Mouse (Mus musculus): ENCODE data around the gene Lrba.
A peak's percentile ranks its signal among the peaks of the same experiment; 100 is the strongest.

Lrba gene

DNA sequence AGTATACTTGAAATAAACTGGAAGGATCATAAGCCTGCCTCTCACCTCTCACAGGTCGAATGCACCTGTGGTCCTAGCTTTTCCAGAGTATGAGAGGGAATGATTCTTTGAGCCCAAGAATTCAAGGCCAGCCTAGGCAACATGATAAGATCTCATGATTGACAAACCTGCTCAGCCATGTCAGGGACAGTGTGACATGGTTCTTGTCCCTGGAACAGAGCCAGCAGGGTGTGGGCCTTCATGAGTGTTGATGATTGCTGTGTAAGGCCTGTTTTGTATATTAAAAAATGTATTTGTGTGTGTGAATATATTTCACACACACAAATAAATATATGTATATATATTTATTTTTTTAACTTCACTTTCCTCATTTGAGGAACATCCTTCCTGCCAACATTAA, 29.3 kb downstream of the Lrba start:
- no peak for DNase-seq (ENCODE audit: low read depth, low spot score)

DNA sequence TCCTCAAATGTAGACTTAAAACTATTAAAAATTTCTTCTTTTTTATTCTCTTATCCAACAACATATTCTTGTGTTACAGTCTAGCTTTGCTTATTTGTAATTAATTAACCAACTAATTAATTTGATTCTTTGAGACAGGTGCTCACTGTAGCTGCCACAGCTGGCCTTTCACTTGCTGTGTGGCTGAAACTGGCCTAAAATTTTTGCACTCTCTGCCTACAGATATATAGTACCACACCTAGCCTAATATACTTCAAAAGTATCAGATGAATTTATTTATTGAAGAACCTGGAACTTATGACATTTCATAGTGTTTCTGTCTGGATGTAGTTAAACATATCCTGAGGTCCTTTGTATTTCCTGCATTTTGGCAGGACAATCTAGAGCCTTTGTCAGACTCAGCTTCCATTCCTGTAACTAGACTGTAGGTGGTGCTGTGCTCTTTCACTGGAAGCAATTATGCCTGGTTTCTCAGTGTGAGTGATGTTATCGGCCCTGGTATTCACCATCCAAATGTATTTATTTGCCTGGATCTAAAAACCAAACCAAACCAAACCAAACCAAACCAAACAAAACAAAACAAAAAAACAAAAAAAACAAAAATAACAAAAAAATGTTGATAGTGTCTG, 43.7 kb downstream of the Lrba start:
- peak; percentile 51 for DNase-seq (ENCODE audit: low read depth, low spot score)

DNA sequence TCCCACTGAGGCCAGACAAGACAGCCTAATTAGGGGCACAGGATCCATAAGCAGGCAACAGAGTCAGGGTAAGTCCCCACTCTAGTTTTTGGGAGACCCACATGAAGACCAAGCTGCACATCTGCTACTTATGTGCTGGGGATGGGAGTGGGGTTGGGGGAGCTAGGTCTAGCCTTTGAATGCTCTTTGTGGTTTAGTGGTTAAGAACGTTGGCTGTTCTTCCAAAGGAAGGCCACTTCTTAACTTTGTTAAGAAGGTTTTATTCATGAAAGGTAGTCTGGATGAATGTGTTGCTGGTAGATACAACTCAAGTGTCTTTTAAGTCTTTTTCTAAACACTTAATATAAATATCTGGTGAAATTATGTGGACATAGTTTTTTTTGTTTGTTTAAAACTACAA, 51.2 kb downstream of the Lrba start:
- no peak for DNase-seq (ENCODE audit: low read depth, low spot score)

DNA sequence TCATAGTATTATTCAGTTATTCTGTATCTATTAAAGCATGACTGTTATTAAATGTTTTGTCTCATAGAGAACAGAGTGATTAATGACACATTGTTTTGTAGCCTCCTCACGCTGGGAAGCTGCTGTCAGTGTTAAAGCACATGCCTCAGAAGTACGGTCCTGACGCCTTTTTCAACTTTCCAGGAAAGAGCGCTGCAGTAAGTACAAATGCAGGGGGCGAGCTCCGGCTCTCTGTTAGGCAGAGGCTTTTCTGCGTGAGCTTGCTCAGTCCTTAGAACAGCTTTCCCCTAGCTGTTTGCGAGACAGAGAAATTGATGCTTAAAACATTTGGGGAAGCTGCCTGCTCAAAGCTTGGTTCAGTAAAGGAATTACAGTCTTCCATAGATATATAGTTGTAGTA, 66.8 kb downstream of the Lrba start:
- DNase-seq (ENCODE audit: low read depth, low spot score): peak; percentile 59

DNA sequence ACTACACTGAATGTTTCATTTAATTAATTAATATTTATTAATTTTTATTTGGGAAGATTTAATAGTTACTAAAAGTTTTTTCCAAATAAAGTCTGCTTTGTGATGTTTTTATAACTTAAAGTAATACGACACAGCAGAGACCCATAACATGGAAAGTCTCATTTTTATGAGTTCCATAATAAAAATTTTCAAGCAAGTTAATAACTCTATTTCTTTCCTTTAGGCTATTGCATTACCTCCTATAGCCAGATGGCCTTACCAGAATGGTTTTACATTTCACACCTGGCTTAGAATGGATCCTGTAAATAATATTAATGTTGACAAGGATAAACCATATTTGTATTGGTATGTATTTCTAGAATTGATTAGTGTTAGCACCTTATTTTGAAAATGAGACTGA, 70.4 kb downstream of the Lrba start:
- no peak for DNase-seq (ENCODE audit: low read depth, low spot score)

DNA sequence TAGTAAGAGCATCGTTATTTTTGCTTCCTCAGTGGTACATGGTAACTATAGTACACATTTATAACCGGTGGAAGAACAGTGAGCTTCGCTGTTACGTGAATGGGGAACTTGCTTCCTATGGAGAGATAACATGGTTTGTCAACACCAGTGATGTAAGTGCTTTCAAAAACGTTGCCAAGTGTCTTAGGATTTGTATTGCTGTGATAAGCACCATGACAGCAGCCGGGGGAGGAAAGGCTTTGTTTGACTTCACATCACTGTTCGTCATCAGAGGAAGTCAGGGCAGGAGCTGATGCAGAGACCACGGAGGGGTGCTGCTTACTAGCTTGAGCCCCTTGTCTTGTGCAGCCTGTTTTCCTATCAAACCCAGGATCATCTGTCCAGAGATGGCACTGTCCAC, 71.7 kb downstream of the Lrba start:
- DNase-seq (ENCODE audit: low read depth, low spot score): no peak

DNA sequence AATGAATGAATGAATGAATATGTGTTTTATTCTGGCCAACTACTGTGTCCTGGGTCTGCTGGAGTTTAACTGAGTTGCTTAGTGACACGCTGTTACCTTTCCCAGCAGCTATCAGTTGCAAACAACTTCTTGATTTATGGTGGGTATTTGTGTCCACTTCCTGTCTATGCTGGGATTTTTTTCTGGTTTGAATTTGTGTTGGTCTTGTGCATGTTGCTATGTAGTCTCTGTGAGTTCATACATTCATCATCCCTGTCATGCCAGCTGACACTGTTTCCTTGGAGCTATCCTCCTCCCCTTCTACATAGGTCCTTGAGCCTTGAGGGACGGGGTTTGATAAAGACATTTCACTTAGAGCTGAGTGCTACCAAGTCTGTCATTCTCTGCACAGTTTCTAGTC, 84.4 kb downstream of the Lrba start:
- no peak for DNase-seq (ENCODE audit: low read depth, low spot score)

DNA sequence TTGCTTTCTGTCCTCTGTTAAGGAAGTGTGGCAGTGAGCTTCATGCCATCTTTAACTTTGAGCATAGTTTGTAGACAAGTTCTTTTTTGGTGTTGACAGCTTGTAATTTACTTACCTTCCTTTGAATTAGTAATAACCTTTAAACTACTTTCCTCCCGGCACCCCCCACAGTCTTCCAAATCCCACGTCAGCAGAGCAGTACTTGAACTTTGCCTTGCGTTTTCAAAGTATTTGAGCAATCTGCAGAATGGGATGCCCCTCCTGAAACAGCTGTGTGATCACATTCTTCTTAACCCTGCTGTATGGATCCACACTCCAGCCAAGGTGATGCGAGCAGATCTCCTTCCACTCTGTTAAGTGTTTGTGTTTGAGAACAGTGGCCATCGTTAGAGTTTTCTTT, 85.7 kb downstream of the Lrba start:
- DNase-seq (ENCODE audit: low read depth, low spot score): no peak

DNA sequence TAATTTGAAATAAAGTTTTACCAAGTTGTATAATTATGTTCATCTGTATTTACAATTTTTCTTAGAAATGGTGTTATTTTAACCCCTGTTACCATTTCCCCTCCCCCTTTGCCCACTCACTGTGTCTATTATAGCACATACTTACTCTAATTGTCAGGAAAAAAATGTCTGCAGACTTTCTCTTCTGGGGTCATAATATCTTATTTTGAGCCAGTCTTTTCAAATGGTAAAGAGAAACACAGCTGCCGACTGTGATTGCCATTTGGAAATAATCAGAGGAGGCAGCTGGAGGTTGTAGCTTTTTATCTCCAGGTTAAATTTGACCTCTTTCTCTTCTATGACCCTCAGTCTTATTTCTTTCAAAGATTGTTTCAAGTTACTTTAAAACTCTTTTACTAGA, 86.9 kb downstream of the Lrba start:
- DNase-seq (ENCODE audit: low read depth, low spot score): no peak

DNA sequence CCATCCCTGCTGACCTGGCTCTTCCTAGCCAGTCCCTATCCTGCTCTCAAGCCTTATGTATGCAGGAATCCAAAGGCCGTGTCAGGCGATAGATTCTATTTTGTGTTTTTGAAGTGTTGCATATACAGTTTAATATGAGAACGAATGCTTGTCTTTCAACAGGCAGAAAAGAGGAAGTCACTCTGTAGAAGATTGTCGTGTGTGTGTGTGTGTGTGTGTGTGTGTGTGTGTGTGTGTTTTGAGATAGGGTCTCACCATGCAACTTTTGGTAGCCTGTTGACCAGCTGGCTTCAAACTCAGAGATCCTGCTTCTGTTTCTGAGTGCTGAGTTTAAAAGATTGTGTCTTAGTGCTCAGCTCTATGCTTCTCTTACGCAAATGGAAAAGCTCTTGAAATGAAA, 93.2 kb downstream of the Lrba start:
- DNase-seq (ENCODE audit: low read depth, low spot score): no peak

DNA sequence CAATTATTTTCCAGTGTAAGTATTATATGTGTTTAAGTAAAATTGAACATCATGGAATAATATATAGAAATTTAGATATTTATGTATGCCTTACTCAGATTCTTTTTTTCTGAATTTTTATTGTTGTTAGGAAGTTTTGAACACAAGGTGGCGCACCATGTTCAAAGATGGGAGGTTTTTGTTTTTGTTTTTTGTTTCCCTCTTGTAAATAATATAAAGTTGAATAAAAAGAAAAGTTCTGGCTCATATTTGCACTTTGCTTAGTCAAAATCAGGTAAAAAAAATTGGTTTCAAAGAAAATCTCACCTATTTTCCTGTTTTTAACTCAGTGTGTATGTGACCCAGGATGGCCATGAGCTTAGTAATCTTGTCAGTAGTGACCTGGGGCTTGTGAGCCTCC, 104.1 kb downstream of the Lrba start:
- no peak for DNase-seq (ENCODE audit: low read depth, low spot score)

DNA sequence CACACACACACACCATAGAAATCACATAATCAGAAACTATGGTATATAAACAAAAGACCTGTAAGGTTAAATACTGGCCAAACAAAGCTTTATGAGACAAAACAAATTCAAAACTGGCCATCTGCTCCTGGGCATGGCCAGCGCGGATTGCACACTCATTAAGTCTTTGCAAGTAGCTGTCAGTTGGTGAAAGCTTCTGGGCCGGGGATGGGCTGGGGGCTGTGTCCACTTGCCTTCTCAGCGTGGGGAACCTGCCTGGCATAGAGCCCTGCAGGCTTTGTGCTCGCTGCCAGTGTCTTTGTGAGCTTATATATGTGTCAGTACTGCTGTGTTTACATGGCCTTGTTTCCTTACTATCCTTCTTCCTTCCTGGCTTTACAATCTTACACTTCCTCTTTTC, 118.8 kb downstream of the Lrba start:
- no peak for DNase-seq (ENCODE audit: low read depth, low spot score)

DNA sequence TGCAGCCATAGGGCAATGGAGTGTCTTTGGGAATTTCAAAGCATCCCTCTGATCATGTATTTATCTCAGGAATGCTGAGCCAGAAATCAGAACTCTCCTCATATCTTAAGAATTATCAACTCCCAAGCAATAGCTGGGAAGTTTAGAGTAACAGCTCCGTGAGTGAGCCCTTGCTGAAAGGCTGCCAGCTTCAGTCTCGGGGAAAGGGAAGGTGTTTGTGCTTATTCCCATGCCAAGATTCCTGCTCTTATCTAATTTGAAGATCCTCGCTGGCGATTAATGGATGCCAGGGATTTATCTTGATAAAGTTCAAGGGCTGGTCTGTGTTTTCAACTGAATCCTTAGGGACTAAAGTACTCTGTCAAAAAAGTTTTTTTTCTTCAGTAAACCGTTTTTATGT, 138.0 kb downstream of the Lrba start:
- DNase-seq (ENCODE audit: low read depth, low spot score): no peak

DNA sequence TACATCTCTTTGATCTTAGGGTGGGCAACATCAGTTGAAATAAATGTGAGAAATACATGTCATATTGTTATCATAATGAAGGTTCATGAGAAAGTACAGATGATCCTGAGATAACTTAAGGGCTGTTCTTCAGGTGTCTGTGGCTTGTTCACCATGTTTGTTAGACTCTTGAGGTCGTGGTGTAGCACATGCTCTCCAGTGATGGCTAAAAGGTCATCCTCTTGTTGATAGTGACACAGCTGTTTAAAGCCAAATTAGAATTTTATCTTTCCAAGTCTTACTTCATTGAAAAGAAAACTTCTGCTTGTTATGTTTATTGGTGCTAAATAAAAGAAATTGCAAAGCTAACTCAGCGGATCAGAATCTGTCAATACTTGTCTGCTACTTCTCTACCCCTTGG, 147.0 kb downstream of the Lrba start:
- DNase-seq (ENCODE audit: low read depth, low spot score): no peak

DNA sequence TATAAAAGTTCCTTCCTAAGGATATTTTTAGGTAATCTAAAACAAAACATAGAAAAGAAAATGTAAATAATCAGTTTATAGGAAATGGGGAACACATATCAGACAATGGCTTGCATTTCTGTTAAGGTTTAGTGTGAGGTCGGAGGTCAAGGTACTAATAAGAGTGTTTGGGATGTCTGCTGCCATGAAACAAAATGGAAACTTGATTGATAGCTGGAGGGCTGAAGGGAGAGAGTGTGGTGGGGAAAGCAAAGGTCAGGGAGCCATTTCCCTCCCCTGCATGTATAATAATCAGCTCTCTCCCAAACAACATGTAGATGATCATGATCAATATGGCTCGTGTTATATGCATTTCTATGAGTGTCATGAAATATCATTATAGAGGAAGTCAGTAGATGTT, 150.8 kb downstream of the Lrba start:
- DNase-seq (ENCODE audit: low read depth, low spot score): no peak

DNA sequence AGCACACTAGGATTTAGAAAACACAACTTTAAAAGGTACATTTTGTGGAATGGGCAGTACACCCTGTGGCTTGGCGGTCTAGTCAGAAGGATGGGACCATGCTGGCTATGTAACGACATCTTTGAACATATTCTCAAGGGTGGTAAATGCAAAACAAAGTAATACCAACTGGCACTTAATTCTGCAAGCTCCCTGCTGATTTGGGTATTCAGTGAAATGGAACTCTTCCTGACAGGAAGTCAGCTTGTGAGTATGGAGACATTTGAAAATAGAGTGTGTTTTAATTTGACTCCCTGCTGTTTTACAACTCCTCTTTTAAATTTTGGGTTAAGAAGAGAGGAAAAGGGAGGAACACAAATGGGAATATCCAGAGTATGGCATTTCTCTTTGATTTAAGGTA, 158.1 kb downstream of the Lrba start:
- peak; percentile 28 for DNase-seq (ENCODE audit: low read depth, low spot score)

DNA sequence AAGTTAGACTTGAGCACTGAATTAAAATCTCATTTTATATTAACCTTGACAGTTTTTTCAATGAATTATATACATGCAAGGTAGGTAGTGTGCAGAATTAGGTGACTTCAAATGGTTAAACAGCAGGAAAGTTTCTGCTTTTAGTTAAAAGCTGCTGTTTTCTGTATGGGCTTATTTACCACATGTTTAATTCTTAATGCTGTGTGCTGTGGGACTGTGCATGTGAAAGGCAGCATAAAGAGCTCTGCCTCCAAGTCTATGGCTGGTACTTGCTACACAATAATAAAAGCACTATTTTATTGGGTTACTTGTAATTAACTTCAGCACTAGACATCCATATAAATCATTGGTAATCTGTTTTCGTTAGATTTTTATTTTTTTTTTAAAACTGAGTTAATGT, 160.6 kb downstream of the Lrba start:
- no peak for DNase-seq (ENCODE audit: low read depth, low spot score)

DNA sequence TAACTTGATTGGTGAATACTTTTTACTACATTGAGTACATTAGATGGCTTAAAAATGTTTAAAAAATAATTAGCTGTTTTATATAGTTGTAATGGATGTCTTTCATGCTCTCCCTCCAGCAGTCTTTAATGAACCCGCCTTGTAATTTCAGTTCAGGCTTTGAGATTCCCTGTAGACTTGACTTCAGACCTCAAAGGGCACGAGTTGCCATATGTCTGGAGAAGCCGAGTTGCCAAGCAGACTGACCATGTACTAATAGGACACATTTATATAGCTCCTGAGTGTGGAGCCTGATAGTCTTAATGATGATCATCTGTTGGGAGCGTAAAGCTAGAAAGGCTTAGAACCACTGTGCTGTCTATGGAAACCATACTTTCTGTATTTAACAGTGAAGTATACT, 161.8 kb downstream of the Lrba start:
- no peak for DNase-seq (ENCODE audit: low read depth, low spot score)

DNA sequence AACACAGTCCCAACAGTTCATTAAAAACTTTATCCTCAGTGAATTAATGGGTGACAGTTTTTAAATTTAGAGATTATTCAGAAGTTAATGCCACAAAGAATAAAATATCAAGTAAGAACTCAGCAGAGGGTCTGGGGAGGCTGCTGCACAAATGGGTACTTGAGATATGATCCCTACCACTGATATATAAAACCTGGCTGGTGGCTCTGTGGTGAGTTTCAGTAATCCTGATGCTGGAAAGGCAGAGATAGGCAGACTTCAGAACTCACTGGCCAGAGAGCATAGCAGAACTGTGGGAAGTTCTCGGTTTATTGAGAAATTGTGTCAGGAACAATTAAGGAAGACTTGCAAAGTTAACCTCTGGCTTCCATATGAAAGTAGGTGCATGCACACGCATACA, 199.3 kb downstream of the Lrba start:
- DNase-seq (ENCODE audit: low read depth, low spot score): no peak

DNA sequence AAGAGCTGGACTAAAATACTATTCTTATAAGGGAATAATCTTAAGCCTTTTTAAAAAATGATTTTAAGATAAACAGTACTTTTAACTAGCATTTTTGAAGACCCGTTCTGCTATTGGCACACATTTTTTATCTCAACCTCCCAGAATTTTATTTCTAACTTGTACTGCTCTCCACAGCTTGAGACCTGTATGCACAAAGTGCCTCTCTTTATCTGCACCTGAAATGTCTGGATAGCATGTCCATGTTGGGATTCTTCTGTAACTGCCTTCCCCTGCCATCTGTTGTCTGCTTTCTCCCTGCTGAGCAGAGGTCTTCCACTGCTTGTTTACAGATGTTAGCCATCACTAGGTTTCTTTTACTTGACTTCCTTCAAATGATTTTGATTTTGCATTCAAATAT, 202.3 kb downstream of the Lrba start:
- DNase-seq (ENCODE audit: low read depth, low spot score): no peak

DNA sequence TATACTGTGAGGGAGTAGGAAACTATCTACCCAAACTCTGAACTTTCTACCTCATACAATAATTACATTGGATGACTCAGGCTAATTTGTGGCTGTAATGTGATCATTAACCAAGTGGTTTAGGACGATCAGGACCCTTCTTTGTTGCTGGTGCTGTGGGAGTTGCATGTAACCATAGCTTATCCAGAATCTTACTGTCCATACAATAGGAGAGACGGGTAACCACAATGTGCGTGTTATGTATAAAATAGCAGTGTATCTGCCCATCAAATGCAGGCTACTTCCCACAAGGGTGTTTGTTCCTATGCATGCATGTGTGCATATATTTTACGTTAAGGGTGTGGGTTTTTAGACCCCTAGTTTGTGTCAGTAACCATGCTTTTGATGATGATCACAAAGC, 219.0 kb downstream of the Lrba start:
- DNase-seq (ENCODE audit: low read depth, low spot score): no peak

DNA sequence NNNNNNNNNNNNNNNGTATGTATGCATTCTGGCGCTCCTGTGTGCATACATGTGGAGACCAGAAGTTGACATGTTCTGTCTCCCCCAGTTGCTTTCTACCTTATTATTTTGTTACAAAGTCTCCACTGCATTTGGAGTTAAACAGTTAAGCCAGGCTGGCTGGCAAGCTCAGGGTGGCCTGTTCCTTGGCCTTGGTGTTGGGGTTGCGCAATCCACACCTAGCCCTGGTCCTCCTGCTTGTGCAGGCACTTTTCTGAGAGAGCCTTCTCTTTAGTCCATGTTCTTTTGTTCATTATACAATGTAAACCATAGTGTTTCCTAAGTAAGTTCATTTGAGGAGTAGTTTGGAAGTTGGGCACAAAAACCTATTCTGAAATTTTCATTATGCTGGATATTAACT, 226.7 kb downstream of the Lrba start:
- no peak for DNase-seq (ENCODE audit: low read depth, low spot score)

DNA sequence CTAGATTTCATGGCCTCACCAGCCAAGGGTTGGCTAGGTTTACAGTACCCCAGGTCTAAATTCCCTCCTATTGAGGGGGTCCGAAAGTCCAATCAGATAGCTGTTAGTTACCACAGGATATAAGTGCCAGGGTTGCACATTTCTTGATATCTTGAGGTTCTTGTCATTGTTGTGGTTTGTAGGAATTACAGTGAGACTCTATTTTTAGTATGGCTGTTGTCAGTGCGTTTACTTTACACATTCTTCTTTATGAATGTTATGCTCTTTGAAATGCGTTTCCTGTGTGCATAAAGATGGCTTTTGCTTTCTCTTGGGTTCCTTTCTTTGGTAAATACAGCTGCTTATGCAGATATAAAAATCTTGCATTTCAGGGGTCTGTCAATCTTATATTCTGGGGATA, 237.1 kb downstream of the Lrba start:
- no peak for DNase-seq (ENCODE audit: low read depth, low spot score)

DNA sequence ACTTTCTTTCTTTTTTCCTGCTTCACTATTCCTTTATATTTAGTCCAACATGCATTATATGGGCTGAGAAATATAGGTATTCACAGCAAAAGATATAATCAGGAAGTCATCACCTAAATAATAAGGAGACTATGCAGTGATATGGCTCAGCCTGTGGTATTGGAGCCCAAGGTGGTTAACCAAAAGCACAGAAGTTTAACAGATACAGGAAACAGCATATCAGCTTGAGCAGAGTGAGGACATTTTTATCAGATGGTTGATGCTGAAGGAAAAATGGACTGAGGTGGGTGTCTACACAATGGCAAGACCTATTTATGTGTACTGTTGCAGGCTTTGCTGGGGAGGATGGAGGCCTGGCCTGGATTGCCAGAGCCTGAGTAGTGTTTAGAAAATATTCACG, 265.5 kb downstream of the Lrba start:
- DNase-seq (ENCODE audit: low read depth, low spot score): no peak

DNA sequence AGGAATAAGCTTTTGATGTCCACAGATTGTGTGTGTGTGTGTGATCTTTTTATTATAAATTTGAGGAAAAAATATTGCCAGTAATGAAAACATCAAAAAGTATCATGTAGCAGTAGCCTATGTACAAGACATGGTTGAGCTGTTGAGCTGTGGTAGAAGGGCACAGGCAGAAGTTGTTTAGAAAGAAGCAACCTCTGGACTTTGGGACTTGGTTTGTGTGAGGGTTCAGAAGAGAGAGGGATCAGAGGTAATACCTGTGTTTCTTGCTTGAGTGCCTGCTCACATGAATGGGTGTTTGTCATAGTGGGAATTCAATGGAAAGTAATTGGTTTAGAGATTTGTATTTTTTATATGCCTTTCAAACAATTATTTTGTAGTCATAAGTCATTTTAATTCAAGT, 276.1 kb downstream of the Lrba start:
- no peak for DNase-seq (ENCODE audit: low read depth, low spot score)

Measured in ZHBTc4 (cell line).